Mouse (Mus musculus): ENCODE measurements around the gene Agmat. TPM values are rescaled to one million over a fixed set of nuclear protein-coding genes. Genes with fewer than 3 reads are reported as not detected.
A peak's percentile ranks its signal among the peaks of the same experiment; 100 is the strongest.

Gene Agmat
- polyA plus RNA-seq, 1 experiment: 13.3 TPM

DNA sequence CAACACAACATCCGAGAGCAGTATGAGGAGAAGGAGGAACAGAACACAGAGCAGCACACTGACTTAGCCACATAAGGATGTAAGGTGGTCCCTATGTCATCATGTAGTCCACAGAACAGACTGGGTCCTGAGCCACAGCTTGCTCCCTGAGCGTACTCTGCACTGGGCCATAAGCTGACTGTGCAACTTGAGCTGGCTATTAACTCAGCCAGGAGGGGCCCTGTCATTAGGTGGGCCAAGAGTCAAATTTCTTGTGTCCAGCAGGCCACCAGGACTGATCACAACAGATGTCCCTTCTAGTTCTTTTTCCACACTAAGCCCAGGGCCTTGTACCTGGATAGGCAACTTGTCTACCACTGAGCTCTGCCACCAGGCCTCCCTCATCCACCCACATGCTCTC lies 31.4 kb upstream of the Agmat start:
- 48% methylated on average over 2 of the region's 2 CpGs for WGBS
- Histone ChIP-seq H3K36me3 (ENCODE audit: control insufficient read depth, insufficient read depth, low read length) (peaks cover 41% of the 10 kb centered on the region), H3K27ac (ENCODE audit: insufficient read depth, low read depth, low read length) (no peak overlapping the region), H3K4me3 (ENCODE audit: low read depth, low read length) (no peak overlapping the region), H3K4me1 (ENCODE audit: control insufficient read depth, insufficient read depth, insufficient read length, low read length) (peaks cover 6% of the 10 kb centered on the region; the same call in 1 of the 2 replicates), H3K27me3 (ENCODE audit: control insufficient read depth, insufficient read depth, low read length) (no peaks in the 10 kb centered on the region)
- TF ChIP-seq CTCF (IDR thresholded peaks at IDR 0.05; ENCODE audit: extremely low read depth, insufficient read length, insufficient replicate concordance, low read depth, low read length): no peak

DNA sequence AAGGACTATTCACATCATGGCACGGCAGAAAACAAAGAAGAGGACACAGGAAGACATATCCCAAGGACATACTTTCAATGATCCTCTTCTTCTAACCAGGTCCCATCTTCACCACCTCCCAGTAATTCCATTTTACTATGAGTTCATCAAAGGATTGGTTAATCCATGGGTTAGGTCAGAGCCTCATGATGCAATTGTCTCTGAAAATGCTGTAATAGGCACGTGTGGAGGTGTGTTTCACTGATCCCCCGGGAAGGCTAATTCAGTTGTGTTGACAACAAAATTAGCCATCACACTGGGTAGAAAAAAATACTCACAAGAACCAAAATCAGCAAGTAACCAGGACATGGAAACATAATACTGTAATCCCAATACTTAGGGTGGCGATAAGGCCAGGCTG lies 28.8 kb upstream of the Agmat start:
- Histone ChIP-seq H3K27me3 (ENCODE audit: control insufficient read depth, insufficient read depth, low read length) (no peaks in the 10 kb centered on the region), H3K4me1 (ENCODE audit: control insufficient read depth, insufficient read depth, insufficient read length, low read length) (peaks cover 8% of the 10 kb centered on the region; the same call in 1 of the 2 replicates), H3K36me3 (ENCODE audit: control insufficient read depth, insufficient read depth, low read length) (peaks cover 26% of the 10 kb centered on the region), H3K27ac (ENCODE audit: insufficient read depth, low read depth, low read length) (no peak overlapping the region), H3K4me3 (ENCODE audit: low read depth, low read length) (no peak overlapping the region)
- TF ChIP-seq CTCF (IDR thresholded peaks at IDR 0.05; ENCODE audit: extremely low read depth, insufficient read length, insufficient replicate concordance, low read depth, low read length): no peak
- no peak for TF ChIP-seq POLR2A (IDR thresholded peaks at IDR 0.05; ENCODE audit: low read depth, low read length)
- 60% methylated on average over 4 of the region's 4 CpGs for WGBS

DNA sequence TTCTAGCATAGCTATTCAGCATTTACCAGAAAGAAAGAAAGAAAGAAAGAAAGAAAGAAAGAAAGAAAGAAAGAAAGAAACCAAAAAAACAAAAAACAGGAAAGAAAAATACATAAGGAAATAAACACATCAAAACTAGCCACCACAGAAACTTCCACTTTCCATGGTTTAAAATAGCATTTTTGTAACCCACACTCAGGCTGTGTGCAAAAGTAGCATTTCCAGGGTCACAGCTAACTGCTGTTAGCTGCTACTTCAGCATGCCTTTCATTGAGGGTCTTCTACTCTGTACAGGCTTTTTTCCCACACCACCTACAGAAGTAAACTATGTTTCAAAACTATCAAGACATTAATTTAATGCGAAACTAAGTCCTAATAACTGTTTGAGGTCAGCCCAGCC lies 27.2 kb upstream of the Agmat start:
- Histone ChIP-seq H3K36me3 (ENCODE audit: control insufficient read depth, insufficient read depth, low read length) (peaks cover 15% of the 10 kb centered on the region), H3K4me1 (ENCODE audit: control insufficient read depth, insufficient read depth, insufficient read length, low read length) (peaks cover 9% of the 10 kb centered on the region), H3K27me3 (ENCODE audit: control insufficient read depth, insufficient read depth, low read length) (no peaks in the 10 kb centered on the region), H3K4me3 (ENCODE audit: low read depth, low read length) (no peak overlapping the region), H3K27ac (ENCODE audit: insufficient read depth, low read depth, low read length) (peak overlapping the region; percentile 45; the same call in 1 of the 2 replicates)
- TF ChIP-seq POLR2A (IDR thresholded peaks at IDR 0.05; ENCODE audit: low read depth, low read length): no peak
- WGBS: 57% methylated on average over 1 of the region's 1 CpGs

- no peak for TF ChIP-seq CTCF (IDR thresholded peaks at IDR 0.05; ENCODE audit: extremely low read depth, insufficient read length, insufficient replicate concordance, low read depth, low read length)
- TF ChIP-seq POLR2A (IDR thresholded peaks at IDR 0.05; ENCODE audit: low read depth, low read length): no peak
- peaks cover 15% of the 10 kb centered on the region for H3K36me3 ChIP-seq (ENCODE audit: control insufficient read depth, insufficient read depth, low read length)
- H3K27ac ChIP-seq (ENCODE audit: insufficient read depth, low read depth, low read length): peak overlapping the region; percentile 78
- H3K4me1 ChIP-seq (ENCODE audit: control insufficient read depth, insufficient read depth, insufficient read length, low read length): peaks cover 15% of the 10 kb centered on the region
- H3K27me3 ChIP-seq (ENCODE audit: control insufficient read depth, insufficient read depth, low read length): no peaks in the 10 kb centered on the region
- WGBS: 10% methylated on average over 6 of the region's 6 CpGs
- no peak overlapping the region for H3K4me3 ChIP-seq (ENCODE audit: low read depth, low read length)
These were observed 25.5 kb upstream of the Agmat start for GRCm38 (mm10) chr4:141720761-141721523.

DNA sequence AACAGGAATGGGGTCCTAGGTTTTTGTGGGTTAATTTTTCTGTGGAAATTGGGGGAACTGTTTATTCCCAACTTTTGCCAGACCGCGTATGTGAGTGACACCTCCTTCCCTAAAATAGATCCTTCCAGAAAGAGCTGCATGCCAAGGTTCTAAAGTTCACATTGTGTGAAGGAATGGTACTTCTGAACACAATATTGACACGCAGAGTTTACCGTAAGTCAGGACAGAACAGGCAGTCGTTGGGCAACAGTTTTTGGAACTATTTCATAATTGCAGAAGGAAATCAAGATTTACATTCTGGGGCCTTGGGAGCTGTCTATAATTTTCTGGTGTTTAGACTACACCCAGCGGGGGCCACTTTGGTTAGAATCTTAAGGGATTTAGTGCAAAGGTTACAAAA lies 24.5 kb upstream of the Agmat start:
- Histone ChIP-seq H3K4me1 (ENCODE audit: control insufficient read depth, insufficient read depth, insufficient read length, low read length) (peaks cover 21% of the 10 kb centered on the region), H3K27ac (ENCODE audit: insufficient read depth, low read depth, low read length) (peak overlapping the region; percentile 78), H3K27me3 (ENCODE audit: control insufficient read depth, insufficient read depth, low read length) (no peaks in the 10 kb centered on the region), H3K36me3 (ENCODE audit: control insufficient read depth, insufficient read depth, low read length) (peaks cover 11% of the 10 kb centered on the region; the same call in 1 of the 2 replicates), H3K4me3 (ENCODE audit: low read depth, low read length) (peak overlapping the region; percentile 88; the same call in 1 of the 2 replicates)
- WGBS: 6% methylated on average over 6 of the region's 6 CpGs
- TF ChIP-seq POLR2A (IDR thresholded peaks at IDR 0.05; ENCODE audit: low read depth, low read length) (no peak), CTCF (IDR thresholded peaks at IDR 0.05; ENCODE audit: extremely low read depth, insufficient read length, insufficient replicate concordance, low read depth, low read length) (no peak)

DNA sequence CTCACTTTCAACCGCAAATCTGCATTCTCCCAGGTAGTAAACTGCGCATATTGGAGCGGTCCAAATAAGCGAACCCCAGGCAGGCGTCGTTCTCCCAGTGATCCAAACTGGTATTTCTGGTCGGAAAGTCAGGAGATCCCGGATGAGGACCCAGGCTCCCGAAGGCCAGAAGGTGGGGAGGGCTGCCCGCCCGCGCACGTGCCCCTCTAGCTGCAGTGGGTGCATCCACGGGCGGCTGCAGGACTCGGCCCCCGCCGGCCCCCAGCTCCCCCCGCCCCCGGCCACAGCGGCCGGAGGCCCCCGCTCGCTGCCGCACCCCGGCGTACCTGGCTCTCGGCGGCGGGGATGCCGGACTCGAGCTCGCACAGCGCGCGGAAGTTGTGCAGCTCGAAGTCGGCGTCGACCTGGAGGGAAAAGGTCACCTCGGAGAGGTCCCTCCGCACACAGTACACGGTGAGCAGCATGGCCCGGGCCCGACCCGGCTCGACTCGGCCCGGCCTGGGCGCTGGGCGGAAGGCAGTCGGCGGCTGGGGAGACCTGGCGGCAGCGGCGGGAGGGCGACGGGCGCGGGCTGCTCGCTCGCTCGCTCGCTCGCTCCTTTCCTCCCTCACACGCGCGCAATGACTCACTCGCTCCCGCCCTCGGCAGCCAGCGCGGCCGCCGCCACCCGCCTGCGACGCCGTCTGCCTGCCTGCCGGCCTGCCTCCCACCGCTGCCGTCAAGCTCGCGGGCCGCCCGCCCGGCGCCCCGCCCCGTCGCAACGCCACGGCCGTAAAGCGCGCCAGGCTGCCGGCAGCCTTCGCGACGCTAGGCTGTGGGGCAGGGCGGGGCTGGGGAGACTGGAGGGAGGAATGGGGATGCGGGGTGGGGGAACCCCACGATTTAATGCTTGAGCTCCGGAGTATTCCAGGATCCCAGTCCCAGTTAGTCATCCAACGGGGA lies 23.5 kb upstream of the Agmat start, which contains the start of gene Ddi2:
Ddi2 (minus strand) TSS at position 689 of the 942 bp plus-strand sequence.
- Histone ChIP-seq H3K27me3 (ENCODE audit: control insufficient read depth, insufficient read depth, low read length) (no peaks in the 10 kb centered on the region), H3K36me3 (ENCODE audit: control insufficient read depth, insufficient read depth, low read length) (peaks cover 9% of the 10 kb centered on the region; the same call in 1 of the 2 replicates), H3K4me3 (ENCODE audit: low read depth, low read length) (peak within 1 kb of the TSS; percentile 88), H3K4me1 (ENCODE audit: control insufficient read depth, insufficient read depth, insufficient read length, low read length) (peaks cover 29% of the 10 kb centered on the region), H3K27ac (ENCODE audit: insufficient read depth, low read depth, low read length) (peak within 1 kb of the TSS; percentile 96)
- peak; percentile 96 for TF ChIP-seq POLR2A (IDR thresholded peaks at IDR 0.05; ENCODE audit: low read depth, low read length)
- TF ChIP-seq CTCF (IDR thresholded peaks at IDR 0.05; ENCODE audit: extremely low read depth, insufficient read length, insufficient replicate concordance, low read depth, low read length): no peak
- WGBS: under 1% methylated on average over 105 of the region's 105 CpGs

DNA sequence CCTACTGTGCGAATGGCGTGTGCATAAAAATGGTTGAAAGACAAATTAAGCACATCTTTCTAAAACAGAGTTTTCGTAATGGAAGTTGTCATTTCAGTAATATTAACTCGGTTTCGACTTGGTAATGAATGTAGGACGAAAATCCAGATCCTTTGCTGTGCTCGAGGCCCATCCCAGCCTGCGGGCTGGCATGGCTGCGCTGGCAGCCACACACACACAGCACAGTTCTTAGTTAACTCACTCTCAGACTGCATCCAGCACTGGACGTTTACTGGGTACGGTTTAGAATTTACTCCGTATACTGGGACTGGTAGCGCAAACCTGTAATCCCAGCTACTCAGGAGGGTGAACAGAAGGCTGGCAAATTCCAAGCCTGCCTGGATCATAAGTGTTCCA lies 22.8 kb upstream of the Agmat start:
- Histone ChIP-seq H3K4me3 (ENCODE audit: low read depth, low read length) (peak overlapping the region; percentile 88), H3K27me3 (ENCODE audit: control insufficient read depth, insufficient read depth, low read length) (no peaks in the 10 kb centered on the region), H3K36me3 (ENCODE audit: control insufficient read depth, insufficient read depth, low read length) (peaks cover 7% of the 10 kb centered on the region; the same call in 1 of the 2 replicates), H3K27ac (ENCODE audit: insufficient read depth, low read depth, low read length) (peak overlapping the region; percentile 34; the same call in 1 of the 2 replicates), H3K4me1 (ENCODE audit: control insufficient read depth, insufficient read depth, insufficient read length, low read length) (peaks cover 35% of the 10 kb centered on the region)
- WGBS: 6% methylated on average over 13 of the region's 13 CpGs
- TF ChIP-seq CTCF (IDR thresholded peaks at IDR 0.05; ENCODE audit: extremely low read depth, insufficient read length, insufficient replicate concordance, low read depth, low read length) (no peak; the same call in 1 of the 2 replicates), POLR2A (IDR thresholded peaks at IDR 0.05; ENCODE audit: low read depth, low read length) (no peak)

Data from small intestine, adult 2 months (tissue).